26 mouse cellular contexts compared by ENCODE assay signal in genomic region chr2:169412361-169412760, GRCm38 (mm10).
DNase-seq lines count a peak whose midpoint lies in the region; ATAC-seq and TF ChIP-seq lines count a peak whose summit lies in the region.
"Had no signal": no experiment of that assay in that cellular context is flagged by ENCODE, and none has a peak within 500 bp of the region (broad histone marks: within the 10 kb centered on the region; RNA-seq: fewer than 3 reads in every experiment).

No protein-coding gene starts in this region.

- H3K9me3 ChIP-seq in hindbrain, embryonic 15.5 days = no peaks in the 10 kb centered on the region
- no peaks in the 10 kb centered on the region for H3K9me3 ChIP-seq in hindbrain, embryonic 11.5 days (ENCODE audit: control insufficient read depth, low read length)
- no peaks in the 10 kb centered on the region for H3K9me3 ChIP-seq in neural tube, embryonic 15.5 days (replicated peaks)
- H3K9me3 ChIP-seq: heart, embryonic 15.5 days; liver, embryonic 15.5 days; lung, embryonic 15.5 days had no signal

- 44% methylated on average over 6 of the region's 6 CpGs for WGBS in hindbrain, embryonic 15.5 days
- WGBS in hindbrain, embryonic 11.5 days = 82% methylated on average over 6 of the region's 6 CpGs
- WGBS in neural tube, embryonic 15.5 days = 45% methylated on average over 6 of the region's 6 CpGs

- ATAC-seq in hindbrain, embryonic 15.5 days (ENCODE audit: low FRiP score, low read depth) = no peak
- no peak for ATAC-seq in hindbrain, embryonic 11.5 days (ENCODE audit: low FRiP score)
- ATAC-seq in neural tube, embryonic 15.5 days (ENCODE audit: low FRiP score) = no peak

- no peaks in the 10 kb centered on the region for H3K36me3 ChIP-seq in hindbrain, embryonic 15.5 days
- no peaks in the 10 kb centered on the region for H3K36me3 ChIP-seq in hindbrain, embryonic 11.5 days (ENCODE audit: control insufficient read depth, insufficient read depth, low read length)
- no peaks in the 10 kb centered on the region for H3K36me3 ChIP-seq in neural tube, embryonic 15.5 days
- H3K36me3 ChIP-seq: G1E; heart, embryonic 15.5 days; liver, embryonic 15.5 days; lung, embryonic 15.5 days had no signal

- no peak for TF ChIP-seq POLR2A in brain, embryonic 14.5 days (IDR thresholded peaks at IDR 0.05; ENCODE audit: borderline replicate concordance, extremely low read depth, insufficient read depth, insufficient read length, poor library complexity, severe bottlenecking)

- H3K4me3 ChIP-seq in hindbrain, embryonic 15.5 days = no peak overlapping the region
- H3K4me3 ChIP-seq in hindbrain, embryonic 11.5 days (ENCODE audit: low read depth, low read length) = no peak overlapping the region
- no peak overlapping the region for H3K4me3 ChIP-seq in neural tube, embryonic 15.5 days (replicated peaks)
- H3K4me3 ChIP-seq: gastrocnemius, adult 2 months; heart, embryonic 15.5 days; left cerebral cortex, adult 2 months; liver, embryonic 15.5 days; lung, embryonic 15.5 days had no signal

- no peak overlapping the region for H3K9ac ChIP-seq in hindbrain, embryonic 15.5 days
- H3K9ac ChIP-seq in hindbrain, embryonic 11.5 days (ENCODE audit: low read depth, low read length) = no peak overlapping the region
- no peak overlapping the region for H3K9ac ChIP-seq in neural tube, embryonic 15.5 days (replicated peaks)
- H3K9ac ChIP-seq: heart, embryonic 15.5 days; liver, embryonic 15.5 days; lung, embryonic 15.5 days had no signal

- H3K4me2 ChIP-seq in hindbrain, embryonic 15.5 days = no peak overlapping the region
- no peak overlapping the region for H3K4me2 ChIP-seq in hindbrain, embryonic 11.5 days (replicated peaks; ENCODE audit: low read depth, low read length)
- no peak overlapping the region for H3K4me2 ChIP-seq in neural tube, embryonic 15.5 days
- H3K4me2 ChIP-seq: heart, embryonic 15.5 days; liver, embryonic 15.5 days; lung, embryonic 15.5 days had no signal

- DNase-seq in hindbrain, embryonic 11.5 days (ENCODE audit: low spot score) = no peak
- DNase-seq in Muller cell, postnatal 12 days (ENCODE audit: inconsistent ontology term) = peak; percentile 30
- DNase-seq in brain, embryonic 14.5 days (ENCODE audit: low read depth) = peak; percentile 68
- no peak for DNase-seq in lung, postnatal 14 days
- no peak for DNase-seq in natural killer cell, adult 2 months (ENCODE audit: low spot score in 2 of 2)
- DNase-seq: adrenal gland, adult 2 months; B cell, adult 2 months; cerebellum, adult 18-20 months; cerebellum, postnatal 14 days; gastrocnemius, adult 2 months; heart, postnatal 36 days; kidney, adult 2 months; layer of hippocampus, adult 9-11 months; left cerebral cortex, postnatal 4 days; liver; midbrain, embryonic 14.5 days; right cerebral cortex, postnatal 25 days had no signal

- no peak for TF ChIP-seq CTCF in brain, embryonic 14.5 days (IDR thresholded peaks at IDR 0.05; ENCODE audit: borderline replicate concordance, extremely low read depth, insufficient read depth, insufficient read length)

- peak overlapping the region; percentile 3; the same call in 1 of the 2 replicates for H3K27ac ChIP-seq in hindbrain, embryonic 15.5 days (replicated peaks)
- H3K27ac ChIP-seq in hindbrain, embryonic 11.5 days (ENCODE audit: low read depth, low read length) = no peak overlapping the region
- H3K27ac ChIP-seq in neural tube, embryonic 15.5 days (replicated peaks) = 0 out of 2 replicates have a peak overlapping the region, but pooled peaks have one; percentile 14
- H3K27ac ChIP-seq: gastrocnemius, adult 2 months; heart, embryonic 15.5 days; kidney, postnatal 0 days; left cerebral cortex, adult 2 months; liver, embryonic 15.5 days; lung, embryonic 15.5 days had no signal

- H3K4me1 ChIP-seq in hindbrain, embryonic 15.5 days (replicated peaks) = 0 out of 2 replicates have a peak, but pooled peaks cover 3% of the 10 kb centered on the region
- no peaks in the 10 kb centered on the region for H3K4me1 ChIP-seq in hindbrain, embryonic 11.5 days (replicated peaks; ENCODE audit: control insufficient read depth, insufficient read depth, low read length)
- H3K4me1 ChIP-seq in neural tube, embryonic 15.5 days = peaks cover 9% of the 10 kb centered on the region
- H3K4me1 ChIP-seq: heart, embryonic 15.5 days; liver, embryonic 15.5 days; lung, embryonic 15.5 days had no signal

- no peaks in the 10 kb centered on the region for H3K27me3 ChIP-seq in hindbrain, embryonic 15.5 days
- no peaks in the 10 kb centered on the region for H3K27me3 ChIP-seq in hindbrain, embryonic 11.5 days (ENCODE audit: control insufficient read depth, insufficient read depth, low read length)
- no peaks in the 10 kb centered on the region for H3K27me3 ChIP-seq in neural tube, embryonic 15.5 days (replicated peaks)
- H3K27me3 ChIP-seq: CH12.LX; heart, embryonic 15.5 days; liver, embryonic 15.5 days; lung, embryonic 15.5 days had no signal

Comparison
In these comparisons a context has a peak if more than half of its experiments do, and no peak if none do; other contexts are left out.
1. DNase-seq: peak in Muller cell, postnatal 12 days (single experiment) and brain, embryonic 14.5 days (single experiment); none in hindbrain, embryonic 11.5 days (single experiment), lung, postnatal 14 days (single experiment) and natural killer cell, adult 2 months (0 of 2).